Mouse (Mus musculus): ENCODE data around the gene Siah1a. TPM values are rescaled to one million over a fixed set of nuclear protein-coding genes. Genes with fewer than 3 reads are reported as not detected.

Siah1a gene
- polyA plus RNA-seq (2016; fragmentation: Nextera tagmentation; extraction: Ambion mirVana) = 50.9 and 54.3 TPM in 2 replicates

DNA sequence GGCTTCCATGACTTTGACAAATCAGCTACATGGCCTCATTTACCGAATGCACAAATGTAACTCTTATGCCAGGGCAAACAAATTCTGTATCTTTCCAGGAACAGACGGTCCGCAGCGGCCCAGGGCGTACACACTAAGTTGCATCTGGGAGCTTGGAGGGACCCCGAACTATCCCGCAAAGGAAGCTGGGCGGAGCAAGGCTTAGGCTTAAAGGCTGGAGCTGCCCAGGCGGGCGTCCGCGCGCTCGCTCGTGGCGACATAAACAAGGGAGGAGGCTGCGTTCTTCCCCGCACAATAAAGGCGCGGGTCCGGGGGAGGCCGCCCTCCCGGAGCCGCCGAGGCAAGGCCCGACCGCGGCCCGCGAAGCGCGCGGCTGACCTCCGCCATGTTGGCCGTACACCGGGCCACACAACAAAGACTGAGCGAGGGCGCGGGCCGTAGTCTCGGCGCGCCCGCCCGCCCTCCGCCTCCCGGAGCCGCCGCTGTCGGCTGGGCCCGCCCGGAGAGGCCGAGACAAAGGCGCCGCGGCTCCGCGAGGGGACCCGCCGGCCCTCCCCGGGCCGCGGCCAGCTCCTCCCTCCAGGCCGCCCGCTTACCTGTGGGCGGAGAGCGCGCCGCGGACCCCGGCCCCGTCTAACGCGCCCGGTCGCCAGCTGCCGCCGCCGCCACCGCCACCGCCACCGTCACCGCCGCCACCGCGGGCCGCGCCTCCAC, at the start of gene Siah1a, which contains the start of gene Gm10638:
Siah1a (minus strand) TSS at position 714 of the 714 bp plus-strand sequence.
Gm10638 (plus strand) TSS at position 479 of the 714 bp plus-strand sequence.
- Histone ChIP-seq H3K4me3 (peak within 1 kb of the TSS; percentile 91), H3K27ac (peak within 1 kb of the TSS; percentile 100), H3K4me1 (peaks cover 39% of the 10 kb centered on the region), H3K9me3 (no peaks in the 10 kb centered on the region), H3K36me3 (replicated peaks) (no peaks in the 10 kb centered on the region), H3K27me3 (ENCODE audit: poor library complexity, severe bottlenecking) (no peaks in the 10 kb centered on the region)
- WGBS = under 1% methylated on average over 86 of the region's 88 CpGs
- DNase-seq (ENCODE audit: extremely low spot score, low spot score) = peak; percentile 74

DNA sequence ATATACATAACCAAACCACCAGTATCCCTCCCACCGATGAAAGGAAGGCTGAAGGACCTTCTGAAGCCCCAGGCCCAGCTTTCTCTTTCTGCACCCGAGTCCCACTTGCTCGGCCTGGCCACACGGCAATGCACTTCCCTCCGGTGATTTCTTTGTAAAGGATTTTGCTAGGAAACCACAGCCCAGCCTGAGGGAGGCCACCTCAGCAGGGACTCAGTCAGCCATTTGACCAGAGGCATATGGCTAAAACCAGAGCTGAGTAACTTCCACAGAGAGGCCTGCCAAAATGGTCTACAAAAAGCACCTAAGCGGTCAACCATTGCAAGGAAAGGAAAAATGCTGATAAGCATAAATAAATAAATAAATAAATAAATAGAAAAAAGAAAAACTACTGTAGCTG, 49.0 kb upstream of the Siah1a start:
- WGBS = 58% methylated on average over 6 of the region's 6 CpGs
- H3K4me3 ChIP-seq = no peak overlapping the region
- no peaks in the 10 kb centered on the region for H3K27me3 ChIP-seq (ENCODE audit: poor library complexity, severe bottlenecking)
- no peak for DNase-seq (ENCODE audit: extremely low spot score, low spot score)
- H3K9me3 ChIP-seq = no peaks in the 10 kb centered on the region
- H3K27ac ChIP-seq = no peak overlapping the region
- H3K36me3 ChIP-seq (replicated peaks) = no peaks in the 10 kb centered on the region
- H3K4me1 ChIP-seq = peaks cover 14% of the 10 kb centered on the region

DNA sequence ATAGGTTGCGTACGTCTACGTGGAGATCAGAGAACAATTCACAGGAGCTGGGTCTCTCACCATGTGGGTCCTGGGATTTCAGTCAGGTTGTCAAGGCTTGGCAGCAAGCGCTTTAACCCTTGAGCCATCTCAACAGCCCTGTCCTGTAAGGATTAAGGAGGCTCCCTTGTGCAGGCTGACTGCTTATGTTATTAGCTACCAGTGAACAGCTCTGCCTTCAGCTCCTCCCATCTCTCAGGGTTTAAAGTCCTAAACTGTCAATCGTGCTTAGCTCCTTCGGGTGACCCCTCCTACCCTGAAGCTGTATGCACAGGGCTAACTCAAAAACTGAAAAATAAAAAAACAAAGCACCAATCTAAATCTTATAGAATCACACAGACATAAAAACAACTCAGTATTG, 45.8 kb upstream of the Siah1a start:
- WGBS = 79% methylated on average over 6 of the region's 6 CpGs
- H3K4me1 ChIP-seq = peaks cover 10% of the 10 kb centered on the region
- DNase-seq (ENCODE audit: extremely low spot score, low spot score) = no peak
- no peaks in the 10 kb centered on the region for H3K9me3 ChIP-seq
- no peak overlapping the region for H3K27ac ChIP-seq
- H3K4me3 ChIP-seq = no peak overlapping the region
- H3K36me3 ChIP-seq (replicated peaks) = no peaks in the 10 kb centered on the region
- H3K27me3 ChIP-seq (ENCODE audit: poor library complexity, severe bottlenecking) = no peaks in the 10 kb centered on the region

DNA sequence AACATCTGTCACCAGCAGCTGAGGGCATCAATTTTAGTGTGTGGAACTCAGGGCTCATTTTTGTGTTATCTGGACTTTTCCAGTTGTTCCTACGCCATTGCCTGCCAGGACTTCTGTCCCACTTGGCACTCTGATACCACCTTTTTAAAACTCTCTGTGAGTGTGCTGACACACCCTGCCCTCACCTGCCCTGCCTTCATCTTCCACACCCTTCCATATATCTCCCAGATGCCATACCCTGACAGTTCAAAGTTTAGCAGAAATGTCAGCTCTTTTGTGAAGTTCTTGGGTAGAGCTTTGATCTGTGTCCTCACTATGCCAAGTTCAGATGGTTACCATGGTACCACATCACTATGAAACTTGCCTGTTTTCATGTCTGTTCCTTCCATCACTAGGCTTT, 43.8 kb upstream of the Siah1a start:
- H3K27ac ChIP-seq = no peak overlapping the region
- no peak for DNase-seq (ENCODE audit: extremely low spot score, low spot score)
- no peak overlapping the region for H3K4me3 ChIP-seq
- no peaks in the 10 kb centered on the region for H3K36me3 ChIP-seq (replicated peaks)
- no peaks in the 10 kb centered on the region for H3K27me3 ChIP-seq (ENCODE audit: poor library complexity, severe bottlenecking)
- 89% methylated on average over 1 of the region's 1 CpGs for WGBS
- H3K9me3 ChIP-seq = no peaks in the 10 kb centered on the region
- peaks cover 8% of the 10 kb centered on the region for H3K4me1 ChIP-seq

DNA sequence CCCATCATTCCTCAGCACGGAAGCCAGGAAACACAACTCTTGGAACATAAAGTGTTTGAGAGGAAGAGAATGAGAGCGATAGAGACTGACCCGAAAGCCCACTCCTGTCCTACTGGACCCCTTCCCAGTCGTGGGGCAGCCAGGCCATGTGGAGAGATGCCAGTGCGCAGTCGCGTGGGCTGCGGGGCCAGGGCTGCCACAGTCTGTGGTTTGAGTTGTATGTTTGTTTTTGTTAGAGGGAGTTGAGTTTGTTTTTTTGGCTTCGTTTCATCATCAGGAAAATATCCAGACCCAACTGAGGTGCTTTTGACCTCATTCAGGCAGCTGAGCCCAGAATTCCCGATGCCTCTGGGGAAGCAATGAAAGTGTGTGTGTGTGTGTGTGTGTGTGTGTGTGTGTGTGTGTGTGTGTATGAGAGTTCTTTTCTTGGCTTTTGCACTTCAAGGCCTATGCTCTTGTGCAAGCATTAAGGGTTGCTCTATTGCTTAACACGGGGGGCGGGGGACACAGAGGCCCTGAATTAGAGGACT, 42.2 kb upstream of the Siah1a start:
- H3K4me3 ChIP-seq = no peak overlapping the region
- H3K36me3 ChIP-seq (replicated peaks) = no peaks in the 10 kb centered on the region
- H3K9me3 ChIP-seq = no peaks in the 10 kb centered on the region
- no peak for DNase-seq (ENCODE audit: extremely low spot score, low spot score)
- WGBS = 89% methylated on average over 12 of the region's 12 CpGs
- peaks cover 8% of the 10 kb centered on the region for H3K4me1 ChIP-seq
- no peak overlapping the region for H3K27ac ChIP-seq
- H3K27me3 ChIP-seq (ENCODE audit: poor library complexity, severe bottlenecking) = no peaks in the 10 kb centered on the region

DNA sequence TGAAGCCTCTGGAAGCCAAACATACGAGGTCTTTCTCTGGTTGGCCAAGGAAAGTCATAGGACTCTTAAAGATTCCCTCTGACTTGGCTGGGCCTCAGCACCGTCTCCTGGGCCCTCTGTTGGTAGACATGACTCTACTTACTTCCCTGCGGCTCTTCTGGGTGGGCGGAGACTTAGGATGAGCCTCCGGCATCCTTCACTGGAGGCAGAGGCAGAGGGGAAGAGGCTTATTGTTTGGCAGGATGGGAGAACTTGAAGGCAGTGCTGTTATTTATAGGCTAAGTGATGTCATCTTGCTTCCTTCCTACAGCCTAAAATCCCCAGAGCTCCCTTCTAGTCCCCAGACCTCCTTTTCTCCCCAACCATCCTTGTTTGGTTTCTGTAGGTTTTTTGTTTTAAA, 40.8 kb upstream of the Siah1a start:
- Histone ChIP-seq H3K4me1 (peaks cover 8% of the 10 kb centered on the region), H3K4me3 (no peak overlapping the region), H3K9me3 (no peaks in the 10 kb centered on the region), H3K27me3 (ENCODE audit: poor library complexity, severe bottlenecking) (no peaks in the 10 kb centered on the region), H3K27ac (no peak overlapping the region), H3K36me3 (replicated peaks) (no peaks in the 10 kb centered on the region)
- no peak for DNase-seq (ENCODE audit: extremely low spot score, low spot score)
- WGBS = 56% methylated on average over 5 of the region's 5 CpGs

DNA sequence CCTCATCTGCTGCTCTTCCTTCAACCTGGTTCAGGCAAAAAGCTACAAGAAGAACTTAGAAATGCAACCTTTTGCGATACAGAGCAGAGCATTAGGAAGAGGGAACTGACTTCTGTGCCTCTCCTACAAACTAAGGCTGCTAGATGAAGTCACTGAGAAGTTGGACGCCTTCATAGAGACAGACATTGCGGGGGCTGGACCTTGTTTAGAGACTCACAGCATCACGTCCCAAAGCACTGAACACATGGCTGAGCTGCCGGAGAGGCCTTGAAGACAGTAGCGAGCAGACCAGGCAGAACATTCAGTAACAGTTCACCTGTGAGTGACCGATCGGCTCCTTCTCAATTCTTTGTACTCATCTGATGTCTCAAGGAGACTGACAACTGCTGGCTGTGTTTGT, 35.4 kb upstream of the Siah1a start:
- H3K9me3 ChIP-seq = no peaks in the 10 kb centered on the region
- H3K4me1 ChIP-seq = no peaks in the 10 kb centered on the region
- no peaks in the 10 kb centered on the region for H3K27me3 ChIP-seq (ENCODE audit: poor library complexity, severe bottlenecking)
- no peak overlapping the region for H3K4me3 ChIP-seq
- WGBS = 90% methylated on average over 8 of the region's 8 CpGs
- no peak overlapping the region for H3K27ac ChIP-seq
- DNase-seq (ENCODE audit: extremely low spot score, low spot score) = no peak
- H3K36me3 ChIP-seq (replicated peaks) = no peaks in the 10 kb centered on the region

DNA sequence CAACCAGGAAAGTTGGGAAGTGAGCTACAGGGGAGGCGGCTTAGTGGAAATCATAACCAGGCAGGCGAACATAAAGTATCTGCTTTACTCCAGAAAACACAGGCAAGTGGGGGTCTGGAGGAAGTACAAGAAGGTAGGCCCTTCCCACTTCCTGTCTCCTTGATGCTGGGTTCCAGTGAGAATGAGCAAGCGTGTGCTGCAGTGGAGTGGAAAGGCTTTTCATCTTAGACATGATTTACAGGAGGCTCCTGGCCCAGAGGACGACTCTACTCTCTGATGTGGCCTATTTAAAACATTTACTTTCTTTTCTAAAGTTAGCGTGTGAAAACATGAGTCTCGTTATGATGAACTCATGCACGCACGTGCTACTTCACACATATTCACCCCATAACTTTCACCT, 33.5 kb upstream of the Siah1a start:
- Histone ChIP-seq H3K9me3 (no peaks in the 10 kb centered on the region), H3K27ac (no peak overlapping the region), H3K4me1 (no peaks in the 10 kb centered on the region), H3K36me3 (replicated peaks) (no peaks in the 10 kb centered on the region), H3K4me3 (no peak overlapping the region), H3K27me3 (ENCODE audit: poor library complexity, severe bottlenecking) (no peaks in the 10 kb centered on the region)
- DNase-seq (ENCODE audit: extremely low spot score, low spot score) = no peak
- WGBS = 90% methylated on average over 8 of the region's 8 CpGs

DNA sequence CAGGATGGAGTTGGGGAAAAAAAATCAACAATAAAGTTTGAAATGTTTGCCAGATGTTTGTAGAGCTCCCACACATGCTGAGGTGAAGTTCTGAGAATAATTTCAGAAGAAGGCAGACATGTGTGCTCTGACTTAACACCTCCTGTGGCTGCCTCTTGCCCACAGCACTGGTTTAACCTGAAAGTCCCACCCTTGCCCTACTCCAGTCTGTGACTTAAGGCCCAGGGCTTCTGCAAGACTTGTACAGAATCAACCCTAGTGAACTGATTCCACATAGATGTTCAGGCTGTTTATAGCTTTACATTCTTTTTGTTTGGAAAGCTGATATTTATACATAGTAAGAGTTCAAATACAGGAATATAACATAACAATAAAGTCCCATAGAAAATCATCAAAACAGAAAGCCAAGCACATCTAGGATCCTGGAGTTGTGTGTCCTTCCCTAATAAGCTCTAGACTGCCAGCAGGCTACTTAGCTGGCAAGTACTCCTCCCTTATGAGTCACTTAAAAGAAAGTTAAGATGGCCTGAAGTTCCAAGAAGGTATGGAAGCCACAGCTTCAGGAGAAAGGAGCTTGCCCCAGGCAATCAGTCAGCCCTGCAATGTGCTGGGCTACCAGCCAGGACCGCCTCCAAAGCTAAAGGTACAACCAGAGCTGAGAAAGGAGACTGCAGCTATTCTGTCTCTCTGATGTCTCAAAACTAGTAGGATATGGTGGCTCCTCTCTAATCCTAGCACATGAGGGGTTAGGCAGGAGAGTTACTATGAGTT, 24.4 kb upstream of the Siah1a start:
- H3K27ac ChIP-seq = no peak overlapping the region
- H3K9me3 ChIP-seq = no peaks in the 10 kb centered on the region
- 70% methylated on average over 1 of the region's 1 CpGs for WGBS
- no peak for DNase-seq (ENCODE audit: extremely low spot score, low spot score)
- H3K27me3 ChIP-seq (ENCODE audit: poor library complexity, severe bottlenecking) = no peaks in the 10 kb centered on the region
- no peaks in the 10 kb centered on the region for H3K4me1 ChIP-seq
- H3K4me3 ChIP-seq = no peak overlapping the region
- no peaks in the 10 kb centered on the region for H3K36me3 ChIP-seq (replicated peaks)

DNA sequence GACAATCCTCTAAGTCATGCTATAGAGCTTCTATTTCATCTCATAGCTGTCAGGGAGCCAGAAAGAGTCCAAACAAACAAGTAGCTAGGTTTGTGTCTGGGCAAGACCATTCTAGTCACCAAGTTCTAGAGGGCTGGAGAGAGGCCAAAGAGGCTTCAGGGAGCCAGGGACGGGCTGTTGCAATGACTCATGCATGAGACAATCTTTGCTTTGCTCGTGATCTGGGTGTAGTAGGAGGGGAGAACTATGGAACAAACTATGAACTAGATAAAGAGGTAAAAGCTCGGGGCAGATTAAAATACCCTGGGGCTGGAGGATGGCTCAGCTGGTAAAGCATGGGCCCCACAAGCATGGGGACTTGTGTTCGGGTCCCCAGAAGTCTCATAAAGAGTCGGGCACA, 22.8 kb upstream of the Siah1a start:
- H3K4me3 ChIP-seq = no peak overlapping the region
- H3K9me3 ChIP-seq = no peaks in the 10 kb centered on the region
- no peaks in the 10 kb centered on the region for H3K36me3 ChIP-seq (replicated peaks)
- DNase-seq (ENCODE audit: extremely low spot score, low spot score) = no peak
- H3K27ac ChIP-seq = no peak overlapping the region
- WGBS = 86% methylated on average over 5 of the region's 5 CpGs
- no peaks in the 10 kb centered on the region for H3K27me3 ChIP-seq (ENCODE audit: poor library complexity, severe bottlenecking)
- no peaks in the 10 kb centered on the region for H3K4me1 ChIP-seq

DNA sequence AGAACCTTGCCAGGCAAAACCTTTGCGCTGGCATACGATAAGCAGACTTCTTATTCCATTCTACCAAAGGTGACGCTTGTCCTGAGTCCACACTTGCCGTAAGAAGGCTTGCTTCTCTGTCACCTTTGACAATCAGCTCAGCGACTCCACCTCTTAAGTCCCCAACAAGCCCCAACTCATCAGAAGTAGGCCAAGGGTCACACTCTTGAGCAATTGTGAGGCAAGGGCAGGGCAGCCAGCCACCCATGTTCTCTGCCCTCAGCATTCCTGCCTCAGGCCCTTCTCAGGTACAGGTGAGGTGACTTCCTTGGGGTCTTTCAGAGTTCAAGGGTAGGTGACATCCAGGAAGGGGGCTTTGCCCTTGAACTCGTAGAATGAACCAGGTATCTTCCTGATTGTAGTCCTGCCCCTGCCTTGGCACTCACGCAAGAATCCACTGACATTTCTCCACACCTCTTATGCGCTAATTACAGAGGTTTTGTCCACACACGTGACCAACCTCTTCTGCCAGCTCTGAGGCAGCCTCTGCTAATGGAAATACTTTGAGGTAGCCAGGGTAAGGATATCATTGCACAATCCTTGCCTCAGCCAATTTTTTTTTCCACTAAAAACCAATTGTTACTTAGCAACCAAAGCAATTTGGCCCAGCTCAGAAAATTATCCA, 20.9 kb upstream of the Siah1a start:
- no peak overlapping the region for H3K27ac ChIP-seq
- no peaks in the 10 kb centered on the region for H3K27me3 ChIP-seq (ENCODE audit: poor library complexity, severe bottlenecking)
- DNase-seq (ENCODE audit: extremely low spot score, low spot score) = no peak
- H3K4me3 ChIP-seq = no peak overlapping the region
- no peaks in the 10 kb centered on the region for H3K9me3 ChIP-seq
- WGBS = 90% methylated on average over 9 of the region's 9 CpGs
- no peaks in the 10 kb centered on the region for H3K4me1 ChIP-seq
- H3K36me3 ChIP-seq (replicated peaks) = no peaks in the 10 kb centered on the region

DNA sequence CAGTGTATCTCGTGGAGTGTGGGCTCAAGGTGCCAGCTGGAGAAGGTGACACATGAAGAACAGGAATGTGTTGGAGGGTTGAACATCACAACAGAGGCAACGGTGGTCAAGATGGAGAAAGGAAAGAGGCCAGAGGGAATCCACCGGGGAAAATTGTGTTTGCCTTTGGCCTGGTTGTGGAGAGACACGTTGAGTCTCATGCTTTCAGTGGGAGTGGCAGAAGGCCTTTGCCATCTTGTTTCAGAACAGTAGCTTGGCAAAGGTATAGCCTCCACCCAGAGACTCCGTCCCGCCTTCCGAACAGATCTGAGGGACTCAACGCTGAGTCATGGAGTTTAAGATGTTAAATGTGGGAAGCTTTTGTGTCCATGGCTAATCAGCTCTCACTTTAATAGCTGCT, 19.9 kb upstream of the Siah1a start:
- H3K27me3 ChIP-seq (ENCODE audit: poor library complexity, severe bottlenecking) = no peaks in the 10 kb centered on the region
- no peaks in the 10 kb centered on the region for H3K4me1 ChIP-seq
- H3K36me3 ChIP-seq (replicated peaks) = no peaks in the 10 kb centered on the region
- H3K27ac ChIP-seq = no peak overlapping the region
- no peak overlapping the region for H3K4me3 ChIP-seq
- 91% methylated on average over 8 of the region's 8 CpGs for WGBS
- no peaks in the 10 kb centered on the region for H3K9me3 ChIP-seq
- DNase-seq (ENCODE audit: extremely low spot score, low spot score) = no peak

DNA sequence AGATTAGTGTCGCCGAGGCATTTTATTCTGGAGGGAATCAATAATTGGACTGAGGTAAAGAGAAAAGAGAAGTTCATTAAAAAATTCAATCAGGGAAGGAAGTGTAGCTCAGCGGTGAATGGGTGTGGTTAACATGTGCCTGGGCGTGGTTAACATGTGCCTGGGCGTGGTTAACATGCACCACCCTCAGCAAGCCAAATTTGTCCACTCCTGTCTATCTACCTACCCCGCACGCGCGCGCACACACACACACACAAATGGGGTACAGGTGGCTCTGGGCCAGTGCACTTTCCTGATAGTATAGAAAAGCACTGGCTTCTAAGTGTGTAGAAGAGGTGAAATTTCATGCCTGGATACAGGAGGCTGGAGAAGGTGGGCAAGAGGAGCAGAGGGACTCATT, 19.4 kb upstream of the Siah1a start:
- H3K27ac ChIP-seq = no peak overlapping the region
- no peak for DNase-seq (ENCODE audit: extremely low spot score, low spot score)
- no peaks in the 10 kb centered on the region for H3K27me3 ChIP-seq (ENCODE audit: poor library complexity, severe bottlenecking)
- no peaks in the 10 kb centered on the region for H3K4me1 ChIP-seq
- WGBS = 90% methylated on average over 10 of the region's 10 CpGs
- no peak overlapping the region for H3K4me3 ChIP-seq
- no peaks in the 10 kb centered on the region for H3K36me3 ChIP-seq (replicated peaks)
- H3K9me3 ChIP-seq = no peaks in the 10 kb centered on the region

All from forebrain, embryonic 10.5 days (tissue).